Mouse (Mus musculus): ENCODE measurements around the gene March8. TPM values are rescaled to one million over a fixed set of nuclear protein-coding genes. Genes with fewer than 3 reads are reported as not detected.
"Not testable (repeated sequence)": the region's sequence is repeated elsewhere in the genome, so short reads cannot be mapped to it uniquely, and the experiment has no call there.

Gene March8
- polyA plus RNA-seq, 1 experiment from 2014 or later: 37.4 TPM

DNA sequence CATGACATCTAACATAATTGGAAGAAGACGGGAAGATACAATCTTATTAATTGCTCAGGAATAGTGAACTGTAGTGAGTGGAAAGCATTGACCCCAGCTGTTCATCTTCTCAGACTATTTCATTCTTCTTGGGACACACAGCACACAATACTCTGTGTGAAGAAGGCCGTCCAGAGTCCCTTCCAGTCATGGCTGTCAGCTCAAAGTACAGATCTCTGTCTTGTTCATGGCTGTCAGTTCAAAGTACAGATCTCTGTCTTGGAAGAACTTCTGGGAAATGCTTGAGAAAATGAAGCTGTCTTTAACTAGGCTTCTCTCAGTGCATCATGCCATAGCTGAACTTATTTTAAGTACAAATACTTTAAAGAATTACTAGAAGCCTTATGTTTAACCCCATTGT is 10.1 kb downstream of the March8 start:
- H3K9me3 ChIP-seq (ENCODE audit: control insufficient read depth, low read length): no peaks in the 10 kb centered on the region
- H3K36me3 ChIP-seq (ENCODE audit: control insufficient read depth, insufficient read depth, low read length): no peaks in the 10 kb centered on the region
- no peak overlapping the region for H3K4me3 ChIP-seq (ENCODE audit: low read depth, low read length)
- WGBS: 83% methylated on average over 2 of the region's 2 CpGs
- no peak overlapping the region for H3K9ac ChIP-seq (ENCODE audit: low read length)
- no peak for ATAC-seq (ENCODE audit: low FRiP score)
- DNase-seq (ENCODE audit: low spot score, missing footprints): no peak
- H3K27me3 ChIP-seq (ENCODE audit: control insufficient read depth, insufficient read depth, low read length): no peaks in the 10 kb centered on the region
- H3K4me2 ChIP-seq: no peak overlapping the region
- H3K27ac ChIP-seq (ENCODE audit: low read depth, low read length): no peak overlapping the region
- H3K4me1 ChIP-seq (ENCODE audit: control insufficient read depth, insufficient read depth, low read length): no peaks in the 10 kb centered on the region

DNA sequence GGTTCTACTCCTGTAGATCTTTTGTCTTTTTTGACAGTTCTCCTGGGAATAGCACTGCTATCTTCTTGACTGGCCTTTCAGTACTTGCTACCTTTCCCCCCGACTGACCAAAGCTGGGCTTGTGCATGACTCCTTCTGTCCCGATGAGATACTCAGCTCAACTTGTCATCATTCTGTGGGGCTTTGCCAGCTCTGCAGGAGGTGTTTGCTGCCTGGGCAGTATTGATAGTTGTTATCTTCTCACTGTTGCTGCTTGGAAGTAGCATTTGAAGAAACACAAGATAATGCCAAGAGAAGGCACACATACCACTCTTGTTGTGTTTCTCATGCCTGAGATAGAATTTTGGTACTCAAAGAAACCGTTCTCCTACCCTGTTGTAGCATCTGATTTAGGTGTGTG is 12.2 kb downstream of the March8 start:
- H3K4me2 ChIP-seq: no peak overlapping the region
- 82% methylated on average over 3 of the region's 3 CpGs for WGBS
- no peaks in the 10 kb centered on the region for H3K36me3 ChIP-seq (ENCODE audit: control insufficient read depth, insufficient read depth, low read length)

DNA sequence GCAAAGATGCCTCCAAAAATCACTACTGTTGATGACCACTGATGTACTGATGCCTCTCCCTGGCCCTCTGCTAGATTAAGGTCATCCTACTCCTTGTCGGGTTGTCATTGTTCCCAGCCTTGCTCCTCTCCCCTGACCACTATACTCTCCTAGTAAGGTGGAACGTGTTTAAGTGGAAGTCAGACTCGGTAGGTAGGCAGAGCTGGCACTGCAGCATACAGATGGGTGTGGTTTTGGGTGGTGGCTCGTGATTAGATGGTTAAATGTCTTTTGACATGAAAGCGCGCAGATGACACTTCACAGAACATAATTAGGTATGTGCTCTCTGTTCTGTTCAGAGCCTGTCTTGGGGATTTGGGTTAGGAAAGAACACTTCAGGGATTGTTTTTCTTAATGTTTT is 12.8 kb downstream of the March8 start:
- Histone ChIP-seq H3K9me3 (ENCODE audit: control insufficient read depth, low read length) (no peaks in the 10 kb centered on the region), H3K27me3 (ENCODE audit: control insufficient read depth, insufficient read depth, low read length) (no peaks in the 10 kb centered on the region), H3K36me3 (ENCODE audit: control insufficient read depth, insufficient read depth, low read length) (no peaks in the 10 kb centered on the region), H3K4me3 (ENCODE audit: low read depth, low read length) (no peak overlapping the region), H3K4me1 (ENCODE audit: control insufficient read depth, insufficient read depth, low read length) (no peaks in the 10 kb centered on the region), H3K27ac (ENCODE audit: low read depth, low read length) (no peak overlapping the region), H3K9ac (ENCODE audit: low read length) (no peak overlapping the region), H3K4me2 (no peak overlapping the region)
- 86% methylated on average over 6 of the region's 6 CpGs for WGBS
- DNase-seq (ENCODE audit: low spot score, missing footprints) (no peak), ATAC-seq (ENCODE audit: low FRiP score) (no peak)

More for the DNA sequence above, 12.2 kb downstream of the March8 start:
- no peak overlapping the region for H3K4me3 ChIP-seq (ENCODE audit: low read depth, low read length)
- H3K27ac ChIP-seq (ENCODE audit: low read depth, low read length): no peak overlapping the region
- H3K27me3 ChIP-seq (ENCODE audit: control insufficient read depth, insufficient read depth, low read length): no peaks in the 10 kb centered on the region
- no peaks in the 10 kb centered on the region for H3K4me1 ChIP-seq (ENCODE audit: control insufficient read depth, insufficient read depth, low read length)
- no peak for DNase-seq (ENCODE audit: low spot score, missing footprints)
- ATAC-seq (ENCODE audit: low FRiP score): no peak
- H3K9ac ChIP-seq (ENCODE audit: low read length): no peak overlapping the region
- H3K9me3 ChIP-seq (ENCODE audit: control insufficient read depth, low read length): no peaks in the 10 kb centered on the region

DNA sequence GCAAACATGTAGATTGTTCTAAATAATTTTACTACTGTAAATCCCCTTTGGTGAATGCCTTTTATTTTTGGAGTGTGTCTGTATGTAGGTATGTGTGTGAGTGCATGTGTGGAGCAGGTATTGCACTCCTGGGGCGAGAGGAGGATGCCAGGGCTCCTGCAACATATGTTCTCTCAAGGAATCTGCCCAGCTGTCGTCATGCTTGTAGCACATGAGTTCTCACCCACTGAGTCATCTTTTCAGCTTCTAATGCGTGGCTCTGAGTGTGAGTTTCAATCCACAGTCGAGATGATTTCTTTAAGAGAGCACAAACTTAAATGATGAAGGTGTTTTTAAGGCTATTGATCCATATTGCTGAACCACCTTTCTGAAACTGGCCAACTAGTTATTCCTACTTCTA is 13.7 kb downstream of the March8 start:
- Histone ChIP-seq H3K27ac (ENCODE audit: low read depth, low read length) (no peak overlapping the region), H3K4me3 (ENCODE audit: low read depth, low read length) (no peak overlapping the region), H3K9ac (ENCODE audit: low read length) (no peak overlapping the region), H3K4me1 (ENCODE audit: control insufficient read depth, insufficient read depth, low read length) (no peaks in the 10 kb centered on the region), H3K36me3 (ENCODE audit: control insufficient read depth, insufficient read depth, low read length) (no peaks in the 10 kb centered on the region), H3K9me3 (ENCODE audit: control insufficient read depth, low read length) (no peaks in the 10 kb centered on the region), H3K27me3 (ENCODE audit: control insufficient read depth, insufficient read depth, low read length) (no peaks in the 10 kb centered on the region), H3K4me2 (no peak overlapping the region)
- DNase-seq (ENCODE audit: low spot score, missing footprints): no peak
- no peak for ATAC-seq (ENCODE audit: low FRiP score)
- 87% methylated on average over 4 of the region's 4 CpGs for WGBS

DNA sequence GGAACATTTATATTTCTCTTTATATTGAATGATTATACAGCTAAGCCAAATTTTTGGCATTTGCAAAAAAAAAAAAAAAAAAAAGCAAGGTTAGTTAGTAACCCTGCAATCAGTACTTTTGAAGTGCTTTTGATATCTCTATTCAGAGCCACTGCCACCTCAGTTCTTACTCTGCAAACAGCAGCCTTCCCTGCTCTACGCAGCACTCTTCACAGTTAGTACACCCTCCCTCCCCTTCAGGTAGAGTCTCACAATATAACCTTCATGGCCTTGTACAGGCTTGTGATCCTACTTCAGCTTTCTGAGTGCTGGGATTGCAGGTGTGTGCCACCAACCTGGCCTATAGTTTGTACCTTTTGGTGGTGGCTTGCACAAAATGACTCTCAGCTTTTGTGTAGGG is 15.6 kb downstream of the March8 start:
- Histone ChIP-seq H3K27ac (ENCODE audit: low read depth, low read length) (no peak overlapping the region), H3K4me1 (ENCODE audit: control insufficient read depth, insufficient read depth, low read length) (no peaks in the 10 kb centered on the region), H3K9me3 (ENCODE audit: control insufficient read depth, low read length) (no peaks in the 10 kb centered on the region), H3K9ac (ENCODE audit: low read length) (no peak overlapping the region), H3K4me2 (no peak overlapping the region), H3K4me3 (ENCODE audit: low read depth, low read length) (no peak overlapping the region), H3K27me3 (ENCODE audit: control insufficient read depth, insufficient read depth, low read length) (no peaks in the 10 kb centered on the region), H3K36me3 (ENCODE audit: control insufficient read depth, insufficient read depth, low read length) (no peaks in the 10 kb centered on the region)
- no peak for DNase-seq (ENCODE audit: low spot score, missing footprints)
- ATAC-seq (ENCODE audit: low FRiP score): no peak
- 97% methylated on average over 1 of the region's 1 CpGs for WGBS

DNA sequence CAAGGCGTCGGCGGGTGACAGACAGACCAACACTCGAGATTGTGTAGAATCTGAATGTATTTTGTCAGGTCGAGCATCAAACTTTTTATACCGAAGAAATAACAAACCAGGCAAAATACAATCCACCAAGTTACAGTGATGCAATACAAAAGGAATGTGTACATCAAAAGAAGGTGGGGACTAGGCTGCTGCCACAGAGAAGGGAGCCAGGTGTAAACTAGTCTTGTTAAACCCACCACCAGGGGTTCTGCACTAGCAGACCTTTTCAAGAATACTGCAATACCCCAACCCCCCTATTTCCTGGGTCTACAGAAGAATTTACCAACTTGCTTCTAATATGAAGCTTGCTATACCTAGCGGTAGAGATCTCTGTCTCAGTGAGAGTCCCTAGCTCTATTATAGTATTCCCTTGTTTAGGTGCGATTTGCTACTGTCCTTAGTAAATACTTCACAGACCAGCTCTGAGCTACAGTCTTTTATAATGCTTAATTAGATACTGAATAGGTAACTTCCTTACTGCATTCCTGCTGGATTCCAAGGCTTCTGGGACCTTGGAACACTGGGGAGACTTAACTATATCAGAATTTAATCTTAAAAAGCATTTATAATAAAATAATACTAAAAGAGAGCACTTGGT is 18.6 kb downstream of the March8 start:
- not testable (repeated sequence) for H3K4me3 ChIP-seq (ENCODE audit: low read depth, low read length); H3K36me3 ChIP-seq (ENCODE audit: control insufficient read depth, insufficient read depth, low read length); H3K4me1 ChIP-seq (ENCODE audit: control insufficient read depth, insufficient read depth, low read length); H3K27me3 ChIP-seq (ENCODE audit: control insufficient read depth, insufficient read depth, low read length); H3K27ac ChIP-seq (ENCODE audit: low read depth, low read length); ATAC-seq (ENCODE audit: low FRiP score); H3K4me2 ChIP-seq; DNase-seq (ENCODE audit: low spot score, missing footprints); H3K9me3 ChIP-seq (ENCODE audit: control insufficient read depth, low read length); H3K9ac ChIP-seq (ENCODE audit: low read length)
- WGBS: 77% methylated on average over 8 of the region's 8 CpGs

DNA sequence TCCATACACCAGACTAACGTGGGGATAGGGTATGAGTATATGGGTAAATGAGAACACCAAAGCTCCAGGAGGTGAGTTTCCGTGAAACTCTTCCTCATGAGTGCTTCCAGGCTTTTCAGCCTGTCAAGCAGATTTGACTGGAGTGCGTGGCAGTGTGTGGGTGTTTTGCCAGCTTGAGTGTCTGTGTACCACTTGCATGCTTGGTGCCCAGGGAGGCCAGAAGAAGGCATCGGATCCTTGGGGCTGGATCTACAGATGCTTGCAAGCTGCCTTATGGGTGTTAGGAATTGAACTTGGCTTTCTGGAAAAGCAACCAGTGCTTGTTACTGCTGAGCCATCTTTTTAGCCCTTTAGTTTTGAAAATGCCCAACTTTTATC is 19.1 kb downstream of the March8 start:
- Histone ChIP-seq H3K9me3 (ENCODE audit: control insufficient read depth, low read length) (no peaks in the 10 kb centered on the region), H3K27ac (ENCODE audit: low read depth, low read length) (no peak overlapping the region), H3K36me3 (ENCODE audit: control insufficient read depth, insufficient read depth, low read length) (no peaks in the 10 kb centered on the region), H3K4me1 (ENCODE audit: control insufficient read depth, insufficient read depth, low read length) (no peaks in the 10 kb centered on the region), H3K9ac (ENCODE audit: low read length) (no peak overlapping the region), H3K4me3 (ENCODE audit: low read depth, low read length) (no peak overlapping the region), H3K4me2 (no peak overlapping the region), H3K27me3 (ENCODE audit: control insufficient read depth, insufficient read depth, low read length) (no peaks in the 10 kb centered on the region)
- DNase-seq (ENCODE audit: low spot score, missing footprints): no peak
- WGBS: 79% methylated on average over 4 of the region's 4 CpGs
- no peak for ATAC-seq (ENCODE audit: low FRiP score)

DNA sequence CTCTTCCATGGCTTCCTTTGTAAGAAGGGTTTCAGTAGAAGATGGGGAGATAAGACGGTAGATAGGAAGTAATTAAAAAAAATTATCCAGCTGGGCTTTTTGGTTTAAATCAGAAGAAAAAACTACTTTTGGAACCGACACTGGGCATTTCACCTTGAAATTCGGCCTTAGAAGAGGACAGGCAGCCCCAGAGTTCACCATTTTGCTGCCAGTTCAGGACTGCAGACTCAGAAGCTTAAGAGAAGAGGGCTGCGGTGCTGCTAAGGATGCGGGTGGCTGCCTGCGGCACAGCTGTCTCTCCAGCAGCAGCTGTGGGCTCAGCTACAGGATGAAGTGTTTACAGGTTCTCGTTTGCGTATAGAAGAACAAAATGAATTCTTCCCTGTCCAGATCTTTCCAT is 20.2 kb downstream of the March8 start:
- H3K27ac ChIP-seq (ENCODE audit: low read depth, low read length): no peak overlapping the region
- H3K27me3 ChIP-seq (ENCODE audit: control insufficient read depth, insufficient read depth, low read length): no peaks in the 10 kb centered on the region
- DNase-seq (ENCODE audit: low spot score, missing footprints) (no peak), ATAC-seq (ENCODE audit: low FRiP score) (no peak)
- no peak overlapping the region for H3K4me2 ChIP-seq
- H3K9ac ChIP-seq (ENCODE audit: low read length): no peak overlapping the region
- no peak overlapping the region for H3K4me3 ChIP-seq (ENCODE audit: low read depth, low read length)
- WGBS: 75% methylated on average over 8 of the region's 8 CpGs
- H3K4me1 ChIP-seq (ENCODE audit: control insufficient read depth, insufficient read depth, low read length): no peaks in the 10 kb centered on the region
- H3K36me3 ChIP-seq (ENCODE audit: control insufficient read depth, insufficient read depth, low read length): no peaks in the 10 kb centered on the region
- no peaks in the 10 kb centered on the region for H3K9me3 ChIP-seq (ENCODE audit: control insufficient read depth, low read length)

DNA sequence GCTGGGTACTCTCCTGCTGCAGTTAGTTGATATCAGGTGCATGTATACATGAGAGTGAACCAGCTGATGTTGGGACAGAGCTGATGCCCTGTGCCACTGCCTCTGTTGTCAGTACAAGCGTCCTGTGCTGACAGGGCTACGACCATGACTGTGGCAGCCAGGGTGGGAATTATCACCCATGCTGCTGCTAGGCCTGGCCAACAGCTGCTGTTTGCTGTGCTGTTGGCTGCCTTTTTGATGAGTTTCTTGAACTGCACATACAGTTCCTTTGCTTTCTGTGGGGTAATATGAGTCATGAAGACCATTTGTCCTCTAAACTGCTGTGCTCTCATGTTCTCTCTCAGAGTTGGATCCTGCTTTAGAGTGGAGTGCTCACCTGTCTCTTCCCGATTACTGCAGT is 21.4 kb downstream of the March8 start:
- H3K4me2 ChIP-seq: no peak overlapping the region
- no peak overlapping the region for H3K27ac ChIP-seq (ENCODE audit: low read depth, low read length)
- no peaks in the 10 kb centered on the region for H3K27me3 ChIP-seq (ENCODE audit: control insufficient read depth, insufficient read depth, low read length)
- no peak overlapping the region for H3K9ac ChIP-seq (ENCODE audit: low read length)
- DNase-seq (ENCODE audit: low spot score, missing footprints): no peak
- 88% methylated on average over 3 of the region's 3 CpGs for WGBS
- no peak overlapping the region for H3K4me3 ChIP-seq (ENCODE audit: low read depth, low read length)
- H3K36me3 ChIP-seq (ENCODE audit: control insufficient read depth, insufficient read depth, low read length): no peaks in the 10 kb centered on the region
- H3K4me1 ChIP-seq (ENCODE audit: control insufficient read depth, insufficient read depth, low read length): no peaks in the 10 kb centered on the region
- H3K9me3 ChIP-seq (ENCODE audit: control insufficient read depth, low read length): no peaks in the 10 kb centered on the region
- no peak for ATAC-seq (ENCODE audit: low FRiP score)

DNA sequence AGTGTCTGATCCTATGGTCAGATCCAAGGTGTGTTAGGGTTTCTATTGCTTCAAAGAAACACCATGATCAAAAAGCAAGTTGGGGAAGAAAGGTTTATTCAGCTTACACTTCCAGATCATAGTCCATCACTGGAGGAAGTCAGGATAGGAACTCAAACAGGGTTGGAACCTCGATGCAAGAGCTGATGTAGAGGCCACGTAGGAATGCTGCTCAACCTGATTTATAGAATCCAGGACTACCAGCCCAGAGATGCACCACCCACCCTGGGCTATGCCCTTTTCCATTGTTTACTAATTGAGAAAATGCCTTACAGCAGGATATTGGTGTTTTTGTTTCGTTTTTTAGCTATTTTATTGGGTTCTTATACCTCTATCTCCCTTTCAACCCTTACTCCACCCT is 23.6 kb downstream of the March8 start:
- DNase-seq (ENCODE audit: low spot score, missing footprints): no peak

More for the DNA sequence above, 23.6 kb downstream of the March8 start:
- Histone ChIP-seq H3K9ac (ENCODE audit: low read length) (no peak overlapping the region), H3K27me3 (ENCODE audit: control insufficient read depth, insufficient read depth, low read length) (no peaks in the 10 kb centered on the region), H3K4me2 (no peak overlapping the region), H3K9me3 (ENCODE audit: control insufficient read depth, low read length) (no peaks in the 10 kb centered on the region), H3K27ac (ENCODE audit: low read depth, low read length) (no peak overlapping the region), H3K4me3 (ENCODE audit: low read depth, low read length) (no peak overlapping the region), H3K4me1 (ENCODE audit: control insufficient read depth, insufficient read depth, low read length) (no peaks in the 10 kb centered on the region), H3K36me3 (ENCODE audit: control insufficient read depth, insufficient read depth, low read length) (no peaks in the 10 kb centered on the region)
- ATAC-seq (ENCODE audit: low FRiP score): no peak
- WGBS: 85% methylated on average over 3 of the region's 3 CpGs
